Mouse (Mus musculus) spleen, adult 2 months (tissue): ENCODE data around the gene Sap30. TPM values are rescaled to one million over a fixed set of nuclear protein-coding genes. Genes with fewer than 3 reads are reported as not detected.

Experiments used
- DNase-seq, 2 experiments: peaks; one replicate each; pipeline versions ENCODE4 v3.0.0 to v3.0.0-alpha.2; 2012 to 2021; ENCODE audit warnings: low spot score in 2 of 2, low read depth in 1 of 2
- H3K27ac ChIP-seq: fragments of 200-500 bp; 2 replicates; pipeline ENCODE4 v1.5.1; 2012; ENCODE audit warnings: low read length, inconsistent platforms; ENCODE audit not compliant: insufficient read depth
- H3K27me3 ChIP-seq: fragments of 200-500 bp; 2 replicates; pipeline ENCODE4 v1.6.1; 2012; ENCODE audit warnings: mild to moderate bottlenecking, moderate library complexity, low read length, inconsistent platforms; ENCODE audit not compliant: control insufficient read depth, insufficient read depth
- H3K36me3 ChIP-seq: fragments of 200-500 bp; 2 replicates; pipeline ENCODE4 v1.6.1; 2012; ENCODE audit warnings: mild to moderate bottlenecking, low read length, inconsistent platforms; ENCODE audit not compliant: control insufficient read depth, insufficient read depth
- H3K4me1 ChIP-seq: fragments of 200-500 bp; 2 replicates; pipeline ENCODE4 v1.6.1; 2011; ENCODE audit warnings: inconsistent platforms; ENCODE audit not compliant: control insufficient read depth, insufficient read depth, insufficient read length
- H3K4me3 ChIP-seq: fragments of 200-500 bp; 2 replicates; pipeline ENCODE4 v1.5.1; 2011; ENCODE audit warnings: mild to moderate bottlenecking, inconsistent platforms; ENCODE audit not compliant: insufficient read depth, insufficient read length; ENCODE audit errors: extremely low read depth
- CTCF ChIP-seq: fragments of 200-500 bp; IDR thresholded peaks from 2 replicates; pipeline ENCODE4 v1.5.1; 2011; ENCODE audit warnings: mild to moderate bottlenecking, inconsistent platforms; ENCODE audit not compliant: insufficient read depth, insufficient read length, insufficient replicate concordance; ENCODE audit errors: extremely low read depth
- POLR2A ChIP-seq: fragments of 200-500 bp; IDR thresholded peaks from 2 replicates; pipeline ENCODE4 v1.6.1; 2011; ENCODE audit warnings: low read depth, low read length, inconsistent platforms
- WGBS: fragments of 180-500 bp; shearing (Covaris S2); methylation state at CpG from one replicate; pipeline ENCODE4 v1.1.7; 2018; 5-methylcytosine and 5-hydroxymethylcytosine counted together
- polyA plus RNA-seq: library from polyadenylated mRNA; depleted of rRNA; stranded (reverse); fragments of >200 nt; gene quantifications from 2 replicates; pipeline ENCODE4 v1.2.3, GENCODE M21; 2012; rRNA removed

Gene Sap30
- polyA plus RNA-seq: 7.0 and 15.4 TPM in 2 replicates

DNA sequence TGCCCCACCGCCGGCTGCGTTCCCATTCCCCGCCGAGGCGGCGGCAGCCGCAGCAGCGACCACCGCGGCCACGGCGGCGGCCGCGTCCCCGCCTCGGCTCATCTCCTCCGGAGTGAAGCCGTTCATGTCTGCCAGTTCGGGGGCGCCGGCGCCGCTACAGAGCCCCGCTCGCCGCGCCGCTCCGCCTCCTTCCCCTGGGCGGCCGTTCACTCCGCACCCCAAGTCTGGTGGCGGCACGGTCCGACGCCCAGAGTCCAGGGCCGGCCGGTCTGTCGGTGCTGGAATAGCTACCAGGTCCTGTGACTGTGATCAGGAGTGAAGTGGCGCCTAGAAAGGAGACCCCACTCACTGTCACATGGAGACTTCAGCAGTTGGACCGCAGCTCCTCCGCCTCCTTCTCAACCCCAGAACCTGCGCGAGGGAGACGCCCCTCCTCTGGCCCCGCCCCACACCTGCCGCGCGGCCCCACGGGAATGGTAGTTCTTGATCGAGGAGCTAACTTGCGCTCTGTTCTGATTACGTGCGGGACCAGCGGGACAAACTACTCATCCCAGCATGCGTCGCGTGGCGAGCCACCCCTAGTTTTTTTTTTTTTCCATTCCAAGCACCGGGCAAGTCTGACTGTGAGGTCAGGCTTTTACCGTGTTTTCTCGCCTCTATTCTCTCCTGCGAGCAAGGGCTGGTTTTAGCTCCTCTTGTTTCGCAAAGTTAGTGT lies at the start of gene Sap30:
TSS of gene Sap30 (minus strand) at position 420 of the 715 bp plus-strand sequence.
- no peak; the same call in 1 of the 2 replicates for TF ChIP-seq POLR2A
- TF ChIP-seq CTCF: no peak
- Histone ChIP-seq H3K27ac (peak within 1 kb of the TSS; percentile 89), H3K4me3 (peak within 1 kb of the TSS; percentile 97), H3K4me1 (peaks cover 3% of the 10 kb centered on the region; the same call in 1 of the 2 replicates), H3K27me3 (no peaks in the 10 kb centered on the region), H3K36me3 (no peaks in the 10 kb centered on the region)
- under 1% methylated on average over 65 of the region's 66 CpGs for WGBS
- peak; percentile 96 to 99 for DNase-seq

DNA sequence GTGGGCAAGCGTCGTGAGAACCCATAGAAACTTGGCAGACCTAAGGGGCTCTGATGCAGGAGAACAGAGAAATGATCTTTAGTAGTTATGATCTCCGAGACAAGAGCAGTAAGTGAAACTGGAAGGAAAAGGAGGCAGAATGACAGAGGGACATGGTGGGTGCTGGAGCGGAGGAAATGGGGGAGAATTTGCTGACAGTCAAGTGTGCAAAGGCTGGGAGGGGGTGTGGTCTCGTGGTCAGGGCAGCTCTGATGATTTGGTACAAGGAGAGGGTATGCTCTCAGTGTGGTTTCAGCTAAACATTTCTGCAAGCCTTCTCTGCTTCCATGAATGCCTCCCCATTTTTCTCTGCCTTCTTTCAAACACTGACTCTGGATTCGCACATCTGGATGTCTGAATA lies 48.5 kb upstream of the Sap30 start:
- no peak for TF ChIP-seq CTCF
- TF ChIP-seq POLR2A: no peak
- Histone ChIP-seq H3K4me3 (no peak overlapping the region), H3K27ac (no peak overlapping the region), H3K27me3 (no peaks in the 10 kb centered on the region), H3K4me1 (no peaks in the 10 kb centered on the region), H3K36me3 (peaks cover 5% of the 10 kb centered on the region)
- DNase-seq: no peak
- 84% methylated on average over 6 of the region's 6 CpGs for WGBS

DNA sequence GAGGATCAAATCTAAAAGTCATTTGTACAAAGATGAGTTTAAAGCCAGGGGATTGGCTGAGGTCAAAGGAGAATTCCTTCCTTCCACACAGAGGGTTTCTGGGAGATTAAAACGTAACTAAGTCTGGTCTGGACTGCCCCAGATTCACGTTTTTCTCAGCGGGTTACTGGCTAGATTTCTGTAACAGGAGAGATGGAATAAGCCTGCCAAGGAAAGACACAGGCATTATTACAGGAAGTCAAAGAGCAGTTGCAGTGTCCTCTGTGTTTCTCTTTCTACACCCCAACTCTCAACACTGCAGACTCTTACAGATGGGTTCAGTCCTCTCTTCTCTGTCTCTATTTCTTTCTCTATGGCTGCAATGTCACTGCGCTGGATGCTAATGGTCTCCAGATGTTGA lies 46.8 kb upstream of the Sap30 start:
- Histone ChIP-seq H3K27me3 (no peaks in the 10 kb centered on the region), H3K27ac (no peak overlapping the region), H3K36me3 (peaks cover 5% of the 10 kb centered on the region), H3K4me3 (no peak overlapping the region), H3K4me1 (no peaks in the 10 kb centered on the region)
- WGBS: 95% methylated on average over 4 of the region's 4 CpGs
- TF ChIP-seq CTCF (no peak), POLR2A (no peak)
- DNase-seq: no peak

DNA sequence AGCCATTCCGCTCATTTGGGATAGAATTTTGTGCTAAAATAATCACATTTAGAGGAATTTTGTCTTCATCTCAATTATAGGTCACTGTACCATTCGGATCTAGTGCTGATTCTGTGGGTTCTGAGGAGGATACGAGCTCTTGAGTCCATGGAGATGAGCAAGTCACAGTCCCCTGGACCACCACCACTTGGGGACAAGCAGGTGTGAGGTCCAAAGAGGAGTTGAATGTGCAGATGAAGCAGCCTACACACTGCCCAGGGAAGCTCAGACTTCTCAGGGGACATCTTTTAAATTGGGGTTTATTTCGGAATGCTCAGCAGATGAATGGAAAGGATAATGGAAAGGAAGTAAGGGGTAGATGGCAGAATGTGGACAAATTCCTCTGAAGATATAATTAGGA lies 45.4 kb upstream of the Sap30 start:
- no peaks in the 10 kb centered on the region for H3K4me1 ChIP-seq
- H3K27me3 ChIP-seq: no peaks in the 10 kb centered on the region
- no peak for DNase-seq
- H3K27ac ChIP-seq: no peak overlapping the region
- WGBS: 95% methylated on average over 4 of the region's 4 CpGs
- peaks cover 5% of the 10 kb centered on the region for H3K36me3 ChIP-seq
- TF ChIP-seq POLR2A (no peak), CTCF (no peak)
- H3K4me3 ChIP-seq: no peak overlapping the region

DNA sequence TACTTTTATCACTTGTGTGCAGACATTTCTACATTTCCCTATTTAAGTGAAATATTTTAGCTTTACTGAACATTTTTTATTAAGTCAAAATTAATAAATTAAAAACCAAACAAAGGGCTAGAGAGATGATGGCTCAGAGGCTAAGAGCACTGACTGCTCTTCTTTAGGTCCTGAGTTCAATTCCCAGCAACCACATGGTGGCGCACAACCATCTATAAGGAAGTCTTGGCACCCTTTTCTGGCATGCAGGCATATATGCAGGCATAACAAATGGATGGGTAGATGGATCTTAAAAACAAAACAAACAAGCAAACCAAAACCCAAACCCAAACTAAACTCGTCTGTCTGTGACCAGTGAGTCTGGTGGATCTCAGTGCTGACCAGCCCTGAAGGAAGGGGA lies 44.6 kb upstream of the Sap30 start:
- DNase-seq: no peak
- 91% methylated on average over 2 of the region's 2 CpGs for WGBS
- Histone ChIP-seq H3K27me3 (no peaks in the 10 kb centered on the region), H3K4me3 (no peak overlapping the region), H3K27ac (no peak overlapping the region), H3K36me3 (peaks cover 5% of the 10 kb centered on the region), H3K4me1 (no peaks in the 10 kb centered on the region)
- TF ChIP-seq POLR2A: no peak

DNA sequence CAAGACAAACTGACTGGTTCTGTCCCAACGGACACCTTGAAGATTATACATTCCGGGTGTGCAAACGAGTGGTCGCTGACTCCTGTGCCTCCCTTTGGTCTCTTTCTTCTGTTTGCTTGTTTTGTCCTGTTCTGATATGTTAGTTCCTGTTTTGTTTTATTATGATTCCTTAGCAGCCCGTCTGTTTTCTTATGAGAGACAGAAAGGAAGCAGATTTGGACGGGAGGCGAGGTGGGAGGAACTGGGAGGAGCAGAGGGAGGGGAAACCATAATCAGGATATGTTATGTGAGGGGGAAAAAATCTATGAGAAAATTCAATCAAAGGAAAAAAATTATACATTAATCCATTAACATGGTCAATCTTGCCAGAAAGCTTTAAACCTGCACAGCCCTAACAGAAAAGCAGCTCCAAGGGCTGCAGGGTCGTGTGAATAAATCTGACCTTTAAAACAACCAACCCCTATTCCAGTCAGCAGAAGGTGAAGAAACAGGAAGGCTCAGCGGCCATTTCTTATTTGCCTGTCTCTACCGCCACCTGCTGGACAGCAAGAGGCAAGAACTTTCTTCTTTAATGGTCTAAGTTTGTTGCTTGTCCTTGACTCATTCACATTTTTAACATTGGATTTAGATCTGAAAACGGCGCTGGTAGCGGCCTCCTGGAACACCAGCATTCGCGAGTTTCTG lies 43.1 kb upstream of the Sap30 start:
- Histone ChIP-seq H3K4me3 (no peak overlapping the region), H3K36me3 (peaks cover 3% of the 10 kb centered on the region), H3K27ac (no peak overlapping the region), H3K4me1 (no peaks in the 10 kb centered on the region), H3K27me3 (no peaks in the 10 kb centered on the region)
- 27% methylated on average over 15 of the region's 15 CpGs for WGBS
- TF ChIP-seq CTCF: peak; percentile 75; the same call in 1 of the 2 replicates
- no peak for TF ChIP-seq POLR2A
- peak; percentile 69 to 74 for DNase-seq

DNA sequence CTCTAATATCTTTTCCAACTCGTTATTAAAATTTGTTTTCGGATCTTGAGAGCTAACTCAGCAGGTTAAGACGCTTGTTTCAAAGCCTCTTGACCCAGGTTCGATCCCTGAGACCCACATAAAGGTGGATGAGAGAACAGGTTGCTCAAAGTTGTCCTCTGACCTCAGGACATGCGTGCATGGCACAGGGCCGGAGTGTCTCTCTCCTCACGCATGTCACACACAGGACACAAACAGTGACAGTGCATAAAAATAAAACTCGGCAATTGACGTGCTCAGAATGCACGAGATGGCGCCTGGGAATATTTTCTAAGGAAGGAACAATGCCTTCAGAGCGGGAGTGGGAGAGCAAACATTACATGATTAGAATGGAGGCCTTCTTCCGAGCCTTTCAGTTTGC lies 42.6 kb upstream of the Sap30 start:
- H3K27me3 ChIP-seq: no peaks in the 10 kb centered on the region
- WGBS: 92% methylated on average over 13 of the region's 13 CpGs
- no peak overlapping the region for H3K27ac ChIP-seq
- H3K4me3 ChIP-seq: no peak overlapping the region
- no peaks in the 10 kb centered on the region for H3K4me1 ChIP-seq
- H3K36me3 ChIP-seq: no peaks in the 10 kb centered on the region
- TF ChIP-seq CTCF (no peak), POLR2A (no peak)
- DNase-seq: no peak
